Mouse (Mus musculus) stomach, embryonic 14.5 days (tissue): ENCODE measurements around the gene Lrpap1. TPM values are rescaled to one million over a fixed set of nuclear protein-coding genes. Genes with fewer than 3 reads are reported as not detected.

Experiments used
- ATAC-seq: fragments of 200-750 bp; cut with Nextera tagmentation; 2 replicates; pipeline ENCODE4 v1.8.0; 2017; ENCODE audit warnings: low read depth, moderate TSS enrichment; ENCODE audit not compliant: insufficient number of reproducible peaks, insufficient read depth, low FRiP score
- H3K27ac ChIP-seq: fragments of 300-500 bp; sonication (generic); 2 replicates; pipeline ENCODE4 v1.5.1; 2014; ENCODE audit warnings: mild to moderate bottlenecking, low read length, moderate library complexity, mixed read lengths
- H3K27me3 ChIP-seq: fragments of 300-500 bp; sonication (generic); 2 replicates; pipeline ENCODE4 v1.6.1; 2014; ENCODE audit warnings: low read length, control low read depth, mixed read lengths; ENCODE audit not compliant: control insufficient read depth, insufficient read depth
- H3K36me3 ChIP-seq: fragments of 300-500 bp; sonication (generic); 2 replicates; pipeline ENCODE4 v1.6.1; 2014; ENCODE audit warnings: mild to moderate bottlenecking, control low read depth, low read length, moderate library complexity, mixed read lengths; ENCODE audit not compliant: control insufficient read depth, insufficient read depth
- H3K4me1 ChIP-seq: fragments of 300-500 bp; sonication (generic); 2 replicates; pipeline ENCODE4 v1.6.1; 2014; ENCODE audit warnings: low read length, control low read depth, mixed read lengths; ENCODE audit not compliant: control insufficient read depth, insufficient read depth
- H3K4me2 ChIP-seq: fragments of 300-500 bp; sonication (generic); replicated peaks from 2 replicates; pipeline ENCODE4 v1.6.1; 2014; ENCODE audit warnings: low read depth, low read length, control low read depth
- H3K4me3 ChIP-seq: fragments of 300-500 bp; sonication (generic); 2 replicates; pipeline ENCODE4 v1.5.1; 2014; ENCODE audit warnings: low read depth, low read length, control low read depth
- H3K9ac ChIP-seq: fragments of 300-500 bp; sonication (generic); replicated peaks from 2 replicates; pipeline ENCODE4 v1.6.1; 2014; ENCODE audit warnings: low read depth, mild to moderate bottlenecking, control low read depth, low read length, moderate library complexity, mixed read lengths
- H3K9me3 ChIP-seq: fragments of 300-500 bp; sonication (generic); 2 replicates; pipeline ENCODE4 v1.6.1; 2016; ENCODE audit warnings: low read depth, low read length, control low read depth; ENCODE audit not compliant: control insufficient read depth
- WGBS: fragments of 180-500 bp; shearing (Covaris S2); extraction: QIAGEN DNeasy Blood & Tissue Kit; methylation state at CpG from one replicate; pipeline ENCODE4 v1.1.7; 2014; 5-methylcytosine and 5-hydroxymethylcytosine counted together
- polyA plus RNA-seq: library from polyadenylated mRNA; unstranded; fragments of >200 nt; fragmentation: Nextera tagmentation; extraction: Ambion mirVana; gene quantifications from 2 replicates; pipeline ENCODE4 v1.2.1, GENCODE M21; 2014

Gene Lrpap1
- polyA plus RNA-seq, 1 experiment from 2014 or later, result 187 TPM

GRCm38 (mm10) chr5:35084913-35085312, 20.7 kb downstream of the Lrpap1 start:
- 0 out of 2 replicates have a peak, but pooled peaks cover 3% of the 10 kb centered on the region for H3K36me3 ChIP-seq
- ATAC-seq, result no peak
- H3K4me2 ChIP-seq, result no peak overlapping the region
- H3K9ac ChIP-seq, result no peak overlapping the region
- 72% methylated on average over 3 of the region's 3 CpGs for WGBS
- no peaks in the 10 kb centered on the region for H3K27me3 ChIP-seq
- H3K9me3 ChIP-seq, result no peaks in the 10 kb centered on the region
- no peak overlapping the region for H3K4me3 ChIP-seq
- H3K4me1 ChIP-seq, result no peaks in the 10 kb centered on the region
- H3K27ac ChIP-seq, result no peak overlapping the region

GRCm38 (mm10) chr5:35079101-35079500, 26.5 kb downstream of the Lrpap1 start:
- no peak for ATAC-seq
- Histone ChIP-seq H3K27me3 (no peaks in the 10 kb centered on the region), H3K4me2 (no peak overlapping the region), H3K27ac (no peak overlapping the region), H3K36me3 (no peaks in the 10 kb centered on the region), H3K4me3 (no peak overlapping the region), H3K9me3 (no peaks in the 10 kb centered on the region), H3K9ac (no peak overlapping the region), H3K4me1 (no peaks in the 10 kb centered on the region)
- 46% methylated on average over 18 of the region's 18 CpGs for WGBS

GRCm38 (mm10) chr5:35076369-35076768, 29.2 kb downstream of the Lrpap1 start:
- ATAC-seq, result no peak
- Histone ChIP-seq H3K4me1 (no peaks in the 10 kb centered on the region), H3K4me3 (no peak overlapping the region), H3K9me3 (no peaks in the 10 kb centered on the region), H3K27ac (no peak overlapping the region), H3K36me3 (no peaks in the 10 kb centered on the region), H3K9ac (no peak overlapping the region), H3K27me3 (no peaks in the 10 kb centered on the region), H3K4me2 (no peak overlapping the region)
- 91% methylated on average over 1 of the region's 1 CpGs for WGBS

GRCm38 (mm10) chr5:35073992-35074391, 31.6 kb downstream of the Lrpap1 start:
- H3K4me1 ChIP-seq, result no peaks in the 10 kb centered on the region
- H3K9me3 ChIP-seq, result no peaks in the 10 kb centered on the region
- no peak overlapping the region for H3K27ac ChIP-seq
- H3K27me3 ChIP-seq, result no peaks in the 10 kb centered on the region
- no peak for ATAC-seq
- H3K4me2 ChIP-seq, result no peak overlapping the region
- no peak overlapping the region for H3K9ac ChIP-seq
- 78% methylated on average over 9 of the region's 9 CpGs for WGBS
- no peaks in the 10 kb centered on the region for H3K36me3 ChIP-seq
- H3K4me3 ChIP-seq, result no peak overlapping the region

DNA sequence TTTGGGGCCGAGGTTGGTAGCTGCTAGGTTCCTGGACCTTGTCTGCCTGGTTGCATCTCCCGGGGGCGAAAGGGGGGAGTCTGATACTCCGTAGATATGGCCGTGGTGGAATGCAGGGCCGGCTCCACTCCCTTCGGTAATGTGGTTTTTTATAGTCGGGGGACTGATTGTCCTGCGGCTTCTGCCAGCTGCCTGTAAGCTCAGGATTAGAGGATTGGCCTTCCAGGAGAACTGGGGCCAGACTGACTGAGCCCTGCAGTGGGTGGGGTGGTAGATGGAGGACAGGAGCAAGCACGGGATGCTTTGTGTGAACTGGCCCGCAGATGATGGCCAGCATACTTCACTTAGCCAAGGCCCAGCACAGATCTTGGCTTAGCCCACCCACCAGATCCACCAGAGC, 32.3 kb downstream of the Lrpap1 start:
- WGBS, result 88% methylated on average over 11 of the region's 11 CpGs
- ATAC-seq, result no peak
- no peaks in the 10 kb centered on the region for H3K36me3 ChIP-seq
- no peak overlapping the region for H3K4me2 ChIP-seq
- H3K4me1 ChIP-seq, result no peaks in the 10 kb centered on the region
- no peaks in the 10 kb centered on the region for H3K27me3 ChIP-seq
- no peak overlapping the region for H3K9ac ChIP-seq
- H3K27ac ChIP-seq, result no peak overlapping the region
- H3K4me3 ChIP-seq, result no peak overlapping the region
- no peaks in the 10 kb centered on the region for H3K9me3 ChIP-seq

DNA sequence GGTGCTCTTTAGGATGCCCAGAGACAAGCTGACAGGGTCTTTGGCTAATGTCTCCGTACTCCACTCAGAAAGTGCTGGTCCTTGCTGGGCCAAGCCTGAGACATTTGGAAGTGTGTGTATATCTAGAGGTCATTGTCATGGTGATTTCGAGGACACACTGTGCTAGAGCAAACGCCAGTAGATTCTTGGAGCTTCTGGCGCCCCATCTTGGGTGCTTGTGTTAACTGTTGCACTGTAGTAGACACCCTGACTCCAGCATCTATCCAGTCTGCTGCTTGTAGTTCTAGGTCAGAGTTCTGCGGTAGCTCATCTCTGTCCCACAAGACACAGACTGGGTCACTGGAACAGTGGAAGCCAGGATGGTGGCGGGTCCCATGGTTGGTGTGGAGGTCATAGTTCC, 33.7 kb downstream of the Lrpap1 start:
- Histone ChIP-seq H3K27ac (no peak overlapping the region), H3K36me3 (no peaks in the 10 kb centered on the region), H3K27me3 (no peaks in the 10 kb centered on the region), H3K9me3 (no peaks in the 10 kb centered on the region), H3K9ac (no peak overlapping the region), H3K4me3 (no peak overlapping the region), H3K4me2 (no peak overlapping the region), H3K4me1 (no peaks in the 10 kb centered on the region)
- no peak for ATAC-seq
- 91% methylated on average over 6 of the region's 6 CpGs for WGBS

- H3K4me2 ChIP-seq, result no peak overlapping the region
- no peak for ATAC-seq
- 66% methylated on average over 7 of the region's 7 CpGs for WGBS
These were observed 34.6 kb downstream of the Lrpap1 start for GRCm38 (mm10) chr5:35070953-35071352.

DNA sequence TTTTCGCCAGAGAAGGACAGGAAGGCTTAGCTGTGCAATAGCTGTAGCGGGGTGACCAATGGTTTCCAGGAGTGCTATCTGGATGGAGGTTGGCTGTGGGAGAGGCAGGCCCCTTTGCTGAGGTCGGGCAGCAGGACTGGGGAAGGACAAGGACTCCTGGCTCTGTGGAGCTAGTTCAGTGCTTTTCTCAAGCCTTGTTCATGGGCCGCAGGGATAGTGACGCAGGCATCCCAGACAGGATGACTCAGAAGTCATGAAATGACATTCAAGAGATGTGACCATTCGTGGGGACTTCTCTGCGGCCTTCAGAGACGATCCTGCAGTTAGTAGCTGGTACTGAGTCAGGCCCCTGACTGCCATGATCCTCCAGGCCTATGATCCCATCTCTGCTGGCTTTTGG, 35.3 kb downstream of the Lrpap1 start:
- Histone ChIP-seq H3K4me3 (no peak overlapping the region), H3K36me3 (no peaks in the 10 kb centered on the region), H3K9me3 (no peaks in the 10 kb centered on the region), H3K9ac (no peak overlapping the region), H3K4me1 (no peaks in the 10 kb centered on the region), H3K4me2 (no peak overlapping the region), H3K27ac (no peak overlapping the region), H3K27me3 (no peaks in the 10 kb centered on the region)
- 82% methylated on average over 8 of the region's 8 CpGs for WGBS
- ATAC-seq, result no peak

More at GRCm38 (mm10) chr5:35070953-35071352, 34.6 kb downstream of the Lrpap1 start:
- H3K9me3 ChIP-seq, result no peaks in the 10 kb centered on the region
- no peak overlapping the region for H3K27ac ChIP-seq
- no peak overlapping the region for H3K9ac ChIP-seq
- no peak overlapping the region for H3K4me3 ChIP-seq
- no peaks in the 10 kb centered on the region for H3K4me1 ChIP-seq
- H3K36me3 ChIP-seq, result no peaks in the 10 kb centered on the region
- H3K27me3 ChIP-seq, result no peaks in the 10 kb centered on the region

DNA sequence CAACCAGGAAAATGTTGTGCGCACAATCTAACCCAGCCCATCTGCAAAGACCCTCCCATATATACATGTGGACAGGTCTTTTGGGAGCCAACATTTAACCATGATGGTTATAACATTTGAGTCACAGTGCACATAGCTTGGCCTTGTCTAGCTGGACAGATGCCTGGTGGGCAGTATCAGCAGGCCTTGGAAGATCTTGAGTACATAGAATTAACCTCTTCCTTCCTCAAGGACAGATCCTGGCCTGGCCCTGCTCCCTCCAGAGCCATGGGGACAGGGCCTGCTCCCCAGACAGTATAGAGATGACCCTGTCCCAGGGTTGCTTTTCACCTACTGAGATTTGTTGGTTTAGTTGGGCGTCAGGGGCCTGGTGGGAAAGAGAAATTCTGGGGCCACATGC, 35.7 kb downstream of the Lrpap1 start:
- H3K27me3 ChIP-seq, result no peaks in the 10 kb centered on the region
- no peak for ATAC-seq
- WGBS, result 76% methylated on average over 2 of the region's 2 CpGs
- H3K4me2 ChIP-seq, result no peak overlapping the region
- H3K9me3 ChIP-seq, result no peaks in the 10 kb centered on the region
- H3K36me3 ChIP-seq, result no peaks in the 10 kb centered on the region
- H3K4me1 ChIP-seq, result no peaks in the 10 kb centered on the region
- no peak overlapping the region for H3K9ac ChIP-seq
- H3K27ac ChIP-seq, result no peak overlapping the region
- no peak overlapping the region for H3K4me3 ChIP-seq
